Mouse (Mus musculus) kidney, adult 2 months (tissue): Measurements from ENCODE around the gene Syt12. TPM values are rescaled to one million over a fixed set of nuclear protein-coding genes. Genes with fewer than 3 reads are reported as not detected.

Experiments
- DNase-seq: peaks from one replicate; pipeline ENCODE4 v3.0.0; 2021
- H3K27ac ChIP-seq: fragments of 200-500 bp; 2 replicates; pipeline ENCODE4 v1.5.1; 2012; ENCODE audit warnings: low read depth, low read length, control low read depth, inconsistent platforms; ENCODE audit not compliant: insufficient read depth
- H3K27me3 ChIP-seq: fragments of 200-500 bp; replicated peaks from 2 replicates; pipeline ENCODE4 v1.6.1; 2012; ENCODE audit warnings: mild to moderate bottlenecking, moderate library complexity, low read length, inconsistent platforms; ENCODE audit not compliant: control insufficient read depth, insufficient read depth
- H3K36me3 ChIP-seq: fragments of 200-500 bp; 2 replicates; pipeline ENCODE4 v1.6.1; 2012; ENCODE audit warnings: mild to moderate bottlenecking, moderate library complexity, low read length, inconsistent platforms; ENCODE audit not compliant: control insufficient read depth, insufficient read depth
- H3K4me1 ChIP-seq: fragments of 200-500 bp; 2 replicates; pipeline ENCODE4 v1.6.1; 2011; ENCODE audit warnings: low read length; ENCODE audit not compliant: control insufficient read depth, insufficient read depth
- H3K4me3 ChIP-seq: fragments of 200-500 bp; 2 replicates; pipeline ENCODE4 v1.5.1; 2011; ENCODE audit warnings: mild to moderate bottlenecking, low read depth, low read length, control low read depth; ENCODE audit not compliant: insufficient read depth
- CTCF ChIP-seq: fragments of 200-500 bp; conservative IDR thresholded peaks from 2 replicates; pipeline ENCODE4 v1.5.1; 2011; ENCODE audit warnings: low read depth, mild to moderate bottlenecking, control low read depth, low read length, moderate library complexity, mixed read lengths; ENCODE audit not compliant: insufficient read depth, insufficient read length
- POLR2A ChIP-seq: fragments of 200-500 bp; IDR thresholded peaks from one replicate; pipeline ENCODE4 v1.6.1; 2011; ENCODE audit warnings: low read depth, low read length, control low read depth
- WGBS: fragments of 180-500 bp; shearing (Covaris S2); methylation state at CpG from one replicate; pipeline ENCODE4 v1.1.7; 2018; 5-methylcytosine and 5-hydroxymethylcytosine counted together
- polyA plus RNA-seq: library from polyadenylated mRNA; depleted of rRNA; stranded (reverse); fragments of >200 nt; gene quantifications from 2 replicates; pipeline ENCODE4 v1.2.3, GENCODE M21; 2012

The Syt12 gene
- polyA plus RNA-seq, 1 experiment: 4.6 TPM

DNA sequence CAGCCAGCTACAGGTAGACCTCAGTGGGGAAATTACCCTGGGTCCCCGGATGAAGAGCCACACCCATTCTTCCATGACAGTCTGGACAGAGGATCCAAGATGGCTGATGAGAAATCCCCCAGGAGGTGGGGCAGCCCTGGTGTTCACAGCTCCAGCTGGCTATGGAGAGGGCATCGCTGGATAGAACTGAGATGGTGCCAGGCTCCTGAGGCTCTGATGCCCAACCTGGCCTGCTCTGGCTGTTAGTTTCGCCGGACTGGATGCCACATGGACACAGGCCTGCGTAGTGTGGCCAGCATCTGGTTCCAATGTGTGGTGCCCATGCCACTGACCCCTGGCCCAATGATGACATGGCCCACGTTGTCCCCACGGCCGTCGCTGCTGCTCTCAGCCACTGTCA is 29.8 kb downstream of the Syt12 start:
- Histone ChIP-seq H3K4me1 (no peaks in the 10 kb centered on the region), H3K27me3 (no peaks in the 10 kb centered on the region), H3K36me3 (no peaks in the 10 kb centered on the region), H3K4me3 (no peak overlapping the region), H3K27ac (no peak overlapping the region)
- TF ChIP-seq POLR2A (no peak), CTCF (no peak)
- 92% methylated on average over 9 of the region's 9 CpGs for WGBS
- DNase-seq: no peak

DNA sequence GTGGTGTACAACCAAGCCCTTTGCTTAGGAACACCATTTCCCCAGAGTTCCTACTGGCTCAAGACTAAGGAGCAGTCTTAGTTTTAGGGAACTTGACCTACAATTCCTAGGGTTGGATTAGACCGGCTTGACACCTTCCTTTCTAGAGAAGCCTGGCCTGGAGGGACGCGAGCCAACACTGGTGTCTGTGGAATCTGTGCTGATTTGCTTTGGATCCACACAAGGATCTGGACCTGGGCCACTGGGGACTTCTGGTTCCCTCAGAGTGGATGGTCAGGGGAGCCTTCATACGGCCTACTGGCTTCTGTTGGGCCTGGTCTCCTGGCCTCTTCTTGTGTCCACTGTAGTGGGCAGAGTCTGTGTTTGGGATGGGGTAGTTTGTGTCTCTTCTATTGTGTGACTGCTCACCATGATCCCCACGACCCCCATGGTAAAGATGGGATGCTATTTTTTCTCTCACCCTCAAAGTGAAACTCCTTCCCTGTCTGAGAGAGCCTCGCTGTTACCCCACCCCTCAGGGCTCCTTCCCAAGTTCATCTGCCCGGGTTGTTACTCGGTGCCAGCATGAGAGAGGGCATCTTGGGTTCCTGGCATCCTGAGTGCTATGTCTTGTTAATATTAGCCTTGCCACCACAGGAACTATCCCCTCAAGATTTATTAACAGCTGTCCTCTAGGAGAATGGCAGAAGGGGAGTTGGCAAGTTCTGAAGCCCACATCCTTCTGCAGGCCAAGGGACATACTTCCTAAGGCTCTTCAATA is 30.4 kb downstream of the Syt12 start:
- DNase-seq: peak; percentile 21
- Histone ChIP-seq H3K4me3 (no peak overlapping the region), H3K4me1 (peaks cover 6% of the 10 kb centered on the region; the same call in 1 of the 2 replicates), H3K36me3 (no peaks in the 10 kb centered on the region), H3K27me3 (no peaks in the 10 kb centered on the region), H3K27ac (no peak overlapping the region)
- 76% methylated on average over 8 of the region's 8 CpGs for WGBS
- TF ChIP-seq POLR2A: no peak
- no peak for TF ChIP-seq CTCF

DNA sequence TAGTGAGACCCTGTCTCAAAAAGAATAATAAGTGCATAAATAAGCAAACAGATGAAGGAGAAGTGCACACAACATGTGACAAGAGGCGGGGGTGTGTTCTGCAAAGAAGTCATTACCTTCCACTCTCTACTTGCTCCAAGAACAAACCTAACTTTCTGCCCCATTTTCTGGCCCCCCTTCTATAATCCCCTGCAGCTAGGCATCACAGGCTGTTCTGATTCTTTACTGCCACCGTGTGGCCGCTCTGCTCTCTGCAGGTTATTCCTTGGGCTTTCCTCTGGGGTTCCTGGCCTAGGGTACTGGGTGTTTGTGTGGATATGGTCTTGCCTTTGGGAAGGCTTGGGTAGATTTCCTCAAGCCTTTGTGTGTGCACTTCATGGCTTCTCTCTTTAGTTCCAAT is 34.8 kb downstream of the Syt12 start:
- 4% methylated on average over 3 of the region's 3 CpGs for WGBS
- peaks cover 32% of the 10 kb centered on the region for H3K4me1 ChIP-seq
- H3K4me3 ChIP-seq: no peak overlapping the region
- peak; percentile 87 for DNase-seq
- H3K36me3 ChIP-seq: no peaks in the 10 kb centered on the region
- peak overlapping the region; percentile 90 for H3K27ac ChIP-seq
- TF ChIP-seq CTCF (peak; percentile 83), POLR2A (no peak)
- H3K27me3 ChIP-seq: no peaks in the 10 kb centered on the region

DNA sequence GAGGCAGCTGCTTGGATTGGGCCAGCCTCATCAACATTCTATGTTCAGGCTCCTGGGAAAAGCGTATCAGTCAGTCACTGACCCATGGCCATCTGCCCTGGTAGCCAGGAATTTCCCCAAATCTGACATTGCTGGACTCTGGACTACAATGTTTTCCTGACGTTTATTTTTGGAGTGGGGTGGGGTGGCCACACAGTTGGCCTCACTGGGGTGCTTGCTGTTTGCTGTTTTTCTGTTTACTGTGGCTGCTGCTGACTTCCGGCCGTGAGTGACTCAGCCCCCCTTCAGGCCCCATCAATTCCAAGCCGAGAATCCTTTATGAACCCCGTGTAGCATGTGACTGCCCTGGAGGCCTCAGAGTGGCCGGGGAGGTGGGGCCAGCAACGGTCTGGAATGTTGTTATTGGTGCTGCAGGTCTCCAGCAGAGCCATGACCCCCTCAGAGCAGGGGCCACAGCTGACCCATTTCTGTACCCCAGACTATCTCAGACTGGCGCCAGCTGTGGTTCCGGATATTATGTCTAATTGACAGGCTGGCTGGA is 35.6 kb downstream of the Syt12 start:
- WGBS: 7% methylated on average over 10 of the region's 10 CpGs
- H3K36me3 ChIP-seq: no peaks in the 10 kb centered on the region
- H3K4me3 ChIP-seq: no peak overlapping the region
- peak; percentile 92 for DNase-seq
- peak overlapping the region; percentile 90 for H3K27ac ChIP-seq
- H3K4me1 ChIP-seq: peaks cover 32% of the 10 kb centered on the region
- TF ChIP-seq CTCF (no peak), POLR2A (no peak)
- no peaks in the 10 kb centered on the region for H3K27me3 ChIP-seq

GRCm38 (mm10) chr19:4441090-4441591 is 36.1 kb downstream of the Syt12 start:
- peaks cover 32% of the 10 kb centered on the region for H3K4me1 ChIP-seq
- DNase-seq: peak; percentile 28
- H3K27me3 ChIP-seq: no peaks in the 10 kb centered on the region
- no peak overlapping the region for H3K4me3 ChIP-seq
- no peaks in the 10 kb centered on the region for H3K36me3 ChIP-seq
- peak overlapping the region; percentile 90 for H3K27ac ChIP-seq
- TF ChIP-seq POLR2A: no peak
- peak; percentile 21; the same call in 1 of the 2 replicates for TF ChIP-seq CTCF
- 19% methylated on average over 6 of the region's 6 CpGs for WGBS

GRCm38 (mm10) chr19:4440222-4440621 is 37.0 kb downstream of the Syt12 start:
- DNase-seq: peak; percentile 85
- 0 out of 2 replicates have a peak overlapping the region, but pooled peaks have one; percentile 75 for H3K4me3 ChIP-seq

DNA sequence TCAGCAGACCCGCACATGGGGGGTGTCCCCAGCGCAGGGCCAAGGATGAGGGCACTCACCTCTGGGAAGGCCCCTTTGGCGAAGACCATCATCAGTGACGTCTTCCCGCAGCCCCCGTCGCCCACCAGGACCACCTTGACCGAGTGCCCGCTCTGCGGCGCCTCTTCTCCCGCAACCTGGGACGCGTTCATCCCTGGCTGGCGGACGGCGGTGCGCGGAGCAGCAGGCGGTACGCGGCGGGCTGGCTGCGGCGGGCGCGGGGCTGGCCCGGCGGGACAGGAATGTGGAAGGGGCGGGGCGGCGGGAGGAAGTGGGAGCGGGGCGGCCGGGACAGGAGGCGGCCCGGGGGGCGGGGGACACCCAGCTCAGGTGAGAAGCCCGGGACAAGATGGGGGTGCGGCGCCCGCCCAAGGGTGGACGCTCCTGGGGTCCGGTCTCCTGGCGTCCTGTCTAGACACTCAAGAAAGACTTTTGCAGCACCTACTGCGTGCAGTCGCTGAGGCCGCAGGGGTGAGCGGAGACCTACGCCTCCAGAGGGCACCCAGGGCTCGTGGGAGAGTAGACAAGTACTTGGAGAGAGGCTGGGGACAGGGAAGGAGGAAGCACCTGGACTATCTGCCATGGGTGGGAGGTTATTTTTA is 38.0 kb downstream of the Syt12 start, which contains the start of gene Rhod:
TSS of gene Rhod (minus strand) at position 272 of the 641 bp plus-strand sequence.
- peak within 1 kb of the TSS; percentile 62 for H3K27ac ChIP-seq

More at GRCm38 (mm10) chr19:4440222-4440621, 37.0 kb downstream of the Syt12 start:
- WGBS: 7% methylated on average over 8 of the region's 8 CpGs
- TF ChIP-seq POLR2A (no peak), CTCF (no peak)
- H3K4me1 ChIP-seq: peaks cover 32% of the 10 kb centered on the region
- H3K27ac ChIP-seq: peak overlapping the region; percentile 90; the same call in 1 of the 2 replicates
- no peaks in the 10 kb centered on the region for H3K27me3 ChIP-seq
- no peaks in the 10 kb centered on the region for H3K36me3 ChIP-seq

More for the DNA sequence above, 38.0 kb downstream of the Syt12 start, which contains the start of gene Rhod:
- Histone ChIP-seq H3K36me3 (no peaks in the 10 kb centered on the region), H3K27me3 (no peaks in the 10 kb centered on the region), H3K4me1 (peaks cover 32% of the 10 kb centered on the region), H3K4me3 (peak within 1 kb of the TSS; percentile 75)
- WGBS: under 1% methylated on average over 49 of the region's 51 CpGs
- TF ChIP-seq POLR2A: no peak
- TF ChIP-seq CTCF: no peak
- peak; percentile 83 for DNase-seq
